Mouse (Mus musculus) limb, embryonic 12.5 days (tissue): Measurements from ENCODE around the gene Opa3. TPM values are rescaled to one million over a fixed set of nuclear protein-coding genes. Genes with fewer than 3 reads are reported as not detected.
"Not testable (repeated sequence)": the region's sequence is repeated elsewhere in the genome, so short reads cannot be mapped to it uniquely, and the experiment has no call there.

ENCODE experiments used
- ATAC-seq: fragments of 200-750 bp; cut with Nextera tagmentation; 2 replicates; pipeline ENCODE4 v1.8.0; 2017; ENCODE audit warnings: low read depth, moderate TSS enrichment; ENCODE audit not compliant: insufficient number of reproducible peaks, insufficient read depth, low FRiP score, low TSS enrichment
- H3K27ac ChIP-seq: fragments of 300-500 bp; sonication (generic); 2 replicates; pipeline ENCODE4 v1.5.1; 2016; ENCODE audit warnings: mild to moderate bottlenecking, moderate library complexity
- H3K27me3 ChIP-seq: fragments of 300-500 bp; sonication (generic); 2 replicates; pipeline ENCODE4 v1.6.1; 2016; ENCODE audit warnings: mild to moderate bottlenecking, moderate library complexity
- H3K36me3 ChIP-seq: fragments of 300-500 bp; sonication (generic); 2 replicates; pipeline ENCODE4 v1.6.1; 2016; ENCODE audit warnings: mild to moderate bottlenecking, moderate library complexity
- H3K4me1 ChIP-seq: fragments of 300-500 bp; sonication (generic); replicated peaks from 2 replicates; pipeline ENCODE4 v1.6.1; 2016
- H3K4me2 ChIP-seq: fragments of 300-500 bp; sonication (generic); 2 replicates; pipeline ENCODE4 v1.6.1; 2016; ENCODE audit warnings: mild to moderate bottlenecking, moderate library complexity
- H3K4me3 ChIP-seq: fragments of 300-500 bp; sonication (generic); replicated peaks from 2 replicates; pipeline ENCODE4 v1.5.1; 2016; ENCODE audit warnings: mild to moderate bottlenecking
- H3K9ac ChIP-seq: fragments of 300-500 bp; sonication (generic); replicated peaks from 2 replicates; pipeline ENCODE4 v1.6.1; 2016; ENCODE audit warnings: mild to moderate bottlenecking, moderate library complexity
- H3K9me3 ChIP-seq: fragments of 300-500 bp; sonication (generic); 2 replicates; pipeline ENCODE4 v1.6.1; 2016; ENCODE audit warnings: mild to moderate bottlenecking, moderate library complexity
- WGBS: fragments of 180-500 bp; shearing (Covaris S2); methylation state at CpG from one replicate; pipeline ENCODE4 v1.1.7; 2016; 5-methylcytosine and 5-hydroxymethylcytosine counted together
- polyA plus RNA-seq: library from polyadenylated mRNA; unstranded; fragments of >200 nt; fragmentation: Nextera tagmentation; extraction: Ambion mirVana; gene quantifications from 2 replicates; pipeline ENCODE4 v1.2.1, GENCODE M21; 2016

The Opa3 gene
- polyA plus RNA-seq, 1 experiment from 2014 or later, result 39.5 TPM

- H3K4me3 ChIP-seq, result peak overlapping the region; percentile 98
- 28% methylated on average over 10 of the region's 10 CpGs for WGBS
- H3K27me3 ChIP-seq, result no peaks in the 10 kb centered on the region
- peak overlapping the region; percentile 96 for H3K4me2 ChIP-seq
- ATAC-seq, result no peak
- no peaks in the 10 kb centered on the region for H3K9me3 ChIP-seq
- H3K9ac ChIP-seq, result peak overlapping the region; percentile 90
- peaks cover 36% of the 10 kb centered on the region for H3K4me1 ChIP-seq
- peak overlapping the region; percentile 81 for H3K27ac ChIP-seq
- peaks cover 31% of the 10 kb centered on the region for H3K36me3 ChIP-seq
Measured at GRCm38 (mm10) chr7:19268993-19269681, 41.0 kb downstream of the Opa3 start.

GRCm38 (mm10) chr7:19269721-19270441 is 41.7 kb downstream of the Opa3 start:
- Histone ChIP-seq H3K36me3 (peaks cover 24% of the 10 kb centered on the region), H3K27ac (peak overlapping the region; percentile 81), H3K4me3 (peak overlapping the region; percentile 98), H3K4me2 (peak overlapping the region; percentile 96), H3K27me3 (no peaks in the 10 kb centered on the region), H3K4me1 (peaks cover 36% of the 10 kb centered on the region), H3K9me3 (no peaks in the 10 kb centered on the region), H3K9ac (peak overlapping the region; percentile 90)
- ATAC-seq, result no peak
- 2% methylated on average over 19 of the region's 19 CpGs for WGBS

GRCm38 (mm10) chr7:19270509-19271237 is 42.5 kb downstream of the Opa3 start:
- H3K27ac ChIP-seq, result peak overlapping the region; percentile 96
- no peaks in the 10 kb centered on the region for H3K27me3 ChIP-seq
- no peaks in the 10 kb centered on the region for H3K9me3 ChIP-seq
- peaks cover 17% of the 10 kb centered on the region for H3K36me3 ChIP-seq
- peaks cover 34% of the 10 kb centered on the region for H3K4me1 ChIP-seq
- under 1% methylated on average over 21 of the region's 21 CpGs for WGBS
- peak overlapping the region; percentile 90 for H3K9ac ChIP-seq
- no peak for ATAC-seq
- H3K4me3 ChIP-seq, result peak overlapping the region; percentile 98
- peak overlapping the region; percentile 96 for H3K4me2 ChIP-seq

GRCm38 (mm10) chr7:19271238-19272172 is 43.4 kb downstream of the Opa3 start, which contains the start of gene Vasp:
Vasp (minus strand) TSS chr7:19271817.
- H3K27ac ChIP-seq, result peak within 1 kb of the TSS; percentile 96
- peak; percentile 33 for ATAC-seq
- H3K36me3 ChIP-seq, result peaks cover 11% of the 10 kb centered on the region
- peak within 1 kb of the TSS; percentile 96 for H3K4me2 ChIP-seq
- H3K4me3 ChIP-seq, result peak within 1 kb of the TSS; percentile 98
- peaks cover 27% of the 10 kb centered on the region for H3K4me1 ChIP-seq
- no peaks in the 10 kb centered on the region for H3K27me3 ChIP-seq
- under 1% methylated on average over 62 of the region's 62 CpGs for WGBS
- H3K9me3 ChIP-seq, result 0 out of 2 replicates have a peak, but pooled peaks cover 3% of the 10 kb centered on the region
- H3K9ac ChIP-seq, result peak within 1 kb of the TSS; percentile 90

GRCm38 (mm10) chr7:19272173-19272764 is 44.1 kb downstream of the Opa3 start:
- Histone ChIP-seq H3K27me3 (peaks cover 5% of the 10 kb centered on the region), H3K4me1 (peaks cover 22% of the 10 kb centered on the region), H3K36me3 (peaks cover 9% of the 10 kb centered on the region), H3K27ac (peak overlapping the region; percentile 96), H3K9ac (peak overlapping the region; percentile 90), H3K4me2 (peak overlapping the region; percentile 96), H3K9me3 (0 out of 2 replicates have a peak, but pooled peaks cover 3% of the 10 kb centered on the region), H3K4me3 (peak overlapping the region; percentile 98)
- ATAC-seq, result peak; percentile 84
- WGBS, result 1% methylated on average over 36 of the region's 36 CpGs

- H3K4me3 ChIP-seq, result no peak overlapping the region
- ATAC-seq, result no peak
- 64% methylated on average over 4 of the region's 4 CpGs for WGBS
- no peak overlapping the region for H3K9ac ChIP-seq
- H3K4me2 ChIP-seq, result no peak overlapping the region
- peaks cover 44% of the 10 kb centered on the region for H3K27me3 ChIP-seq
- H3K4me1 ChIP-seq, result peaks cover 7% of the 10 kb centered on the region; the same call in 1 of the 2 replicates
- H3K27ac ChIP-seq, result no peak overlapping the region
- no peaks in the 10 kb centered on the region for H3K36me3 ChIP-seq
- 0 out of 2 replicates have a peak, but pooled peaks cover 3% of the 10 kb centered on the region for H3K9me3 ChIP-seq
Measured at GRCm38 (mm10) chr7:19276253-19276652, 48.1 kb downstream of the Opa3 start.

GRCm38 (mm10) chr7:19279052-19279451 is 50.9 kb downstream of the Opa3 start:
- peaks cover 17% of the 10 kb centered on the region for H3K4me1 ChIP-seq
- no peak overlapping the region for H3K27ac ChIP-seq
- H3K4me3 ChIP-seq, result peak overlapping the region; percentile 33
- WGBS, result 2% methylated on average over 34 of the region's 34 CpGs
- H3K27me3 ChIP-seq, result peaks cover 72% of the 10 kb centered on the region
- H3K36me3 ChIP-seq, result no peaks in the 10 kb centered on the region
- 0 out of 2 replicates have a peak, but pooled peaks cover 3% of the 10 kb centered on the region for H3K9me3 ChIP-seq
- no peak for ATAC-seq
- H3K9ac ChIP-seq, result no peak overlapping the region
- H3K4me2 ChIP-seq, result peak overlapping the region; percentile 51

GRCm38 (mm10) chr7:19279581-19280114 is 51.5 kb downstream of the Opa3 start, which contains the start of gene Ppm1n:
Ppm1n (minus strand) TSS chr7:19280064.
- H3K9me3 ChIP-seq, result 0 out of 2 replicates have a peak, but pooled peaks cover 3% of the 10 kb centered on the region
- H3K27me3 ChIP-seq, result peaks cover 76% of the 10 kb centered on the region
- no peak within 1 kb of the TSS for H3K27ac ChIP-seq
- peak within 1 kb of the TSS; percentile 51 for H3K4me2 ChIP-seq
- H3K36me3 ChIP-seq, result no peaks in the 10 kb centered on the region
- no peak within 1 kb of the TSS for H3K9ac ChIP-seq
- peaks cover 17% of the 10 kb centered on the region for H3K4me1 ChIP-seq
- ATAC-seq, result no peak
- WGBS, result under 1% methylated on average over 46 of the region's 46 CpGs
- peak within 1 kb of the TSS; percentile 33 for H3K4me3 ChIP-seq

- 33% methylated on average over 6 of the region's 6 CpGs for WGBS
- not testable (repeated sequence) for H3K36me3 ChIP-seq, H3K9ac ChIP-seq, H3K9me3 ChIP-seq, H3K27ac ChIP-seq, ATAC-seq
- Histone ChIP-seq H3K4me2 (peak overlapping the region; percentile 98), H3K4me3 (peak overlapping the region; percentile 58; the same call in 1 of the 2 replicates), H3K4me1 (peaks cover 17% of the 10 kb centered on the region), H3K27me3 (peaks cover 78% of the 10 kb centered on the region)
Measured at GRCm38 (mm10) chr7:19281680-19282304, 53.7 kb downstream of the Opa3 start.
